Mouse (Mus musculus) testis, adult 2 months (tissue): ENCODE measurements around the gene Ppargc1a.

Source experiments
- CTCF ChIP-seq: fragments of 200-500 bp; IDR thresholded peaks from 2 replicates; pipeline ENCODE4 v1.5.1; 2012; ENCODE audit warnings: low read depth, mild to moderate bottlenecking, inconsistent platforms, low read length, moderate library complexity; ENCODE audit not compliant: control insufficient read depth, insufficient read depth, insufficient replicate concordance
- POLR2A ChIP-seq: fragments of 200-500 bp; IDR thresholded peaks from 2 replicates; pipeline ENCODE4 v1.6.1; 2012; ENCODE audit warnings: low read depth, mild to moderate bottlenecking, inconsistent platforms, low read length, moderate library complexity; ENCODE audit not compliant: control insufficient read depth

- no peak for TF ChIP-seq CTCF
- TF ChIP-seq POLR2A, result no peak
Observed at GRCm38 (mm10) chr5:51544141-51544735, 23.3 kb downstream of the Ppargc1a start.
